Mouse (Mus musculus) inflammation-experienced regulatory T-cells, adult 6 months (primary cell): Measurements from ENCODE around the gene Lrrc4b. TPM values are rescaled to one million over a fixed set of nuclear protein-coding genes. Genes with fewer than 3 reads are reported as not detected.

Source experiments
- ATAC-seq: one replicate; pipeline ENCODE4 v1.8.0; 2017
- polyA plus RNA-seq, 3 experiments: library from polyadenylated mRNA; unstranded; fragments of 100-300 nt; shearing (Covaris generic); gene quantifications; one replicate each; pipeline ENCODE4 v1.2.1; 2017

Gene Lrrc4b
- polyA plus RNA-seq, 3 experiments from 2014 or later, result not detected

DNA sequence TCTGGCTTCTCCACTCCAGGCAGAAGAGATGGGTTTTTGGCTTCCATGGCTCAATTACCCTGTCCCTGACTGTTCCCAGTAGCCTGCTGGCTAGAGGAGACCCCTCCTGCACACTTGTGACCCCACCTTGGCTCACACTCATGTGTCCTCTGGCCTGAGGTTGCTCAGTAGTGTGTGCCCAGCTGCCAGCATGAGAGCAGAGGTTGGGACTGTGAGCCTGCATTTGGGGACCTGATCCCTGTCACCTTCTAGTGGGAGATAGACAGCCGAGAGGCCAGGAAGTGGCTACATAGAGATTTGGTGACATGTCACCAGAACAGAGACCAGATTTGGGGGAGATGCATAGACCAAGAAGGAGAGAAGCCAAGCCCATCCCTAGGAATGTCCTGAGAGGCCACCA lies 8.4 kb downstream of the Lrrc4b start:
- no peak for ATAC-seq

DNA sequence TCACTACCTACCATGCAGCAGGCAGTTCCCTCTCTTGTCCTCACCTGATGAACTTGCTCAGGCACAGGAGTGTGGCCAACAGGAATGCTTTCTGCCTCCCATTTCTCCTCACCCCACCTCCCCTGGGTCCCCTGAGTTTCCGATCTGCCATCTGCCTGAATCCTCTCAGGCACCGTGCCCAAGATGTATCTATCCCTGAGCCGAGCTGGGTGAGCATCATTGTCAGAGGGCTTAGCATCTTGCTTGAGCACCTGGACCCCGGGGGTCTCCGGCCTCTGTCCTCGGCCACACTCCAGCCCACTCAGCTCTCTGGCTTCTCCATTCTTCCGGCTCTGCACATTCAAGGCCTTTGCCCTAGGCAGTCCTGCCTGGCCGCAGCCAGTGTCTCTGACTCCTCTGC lies 9.1 kb downstream of the Lrrc4b start:
- no peak for ATAC-seq

DNA sequence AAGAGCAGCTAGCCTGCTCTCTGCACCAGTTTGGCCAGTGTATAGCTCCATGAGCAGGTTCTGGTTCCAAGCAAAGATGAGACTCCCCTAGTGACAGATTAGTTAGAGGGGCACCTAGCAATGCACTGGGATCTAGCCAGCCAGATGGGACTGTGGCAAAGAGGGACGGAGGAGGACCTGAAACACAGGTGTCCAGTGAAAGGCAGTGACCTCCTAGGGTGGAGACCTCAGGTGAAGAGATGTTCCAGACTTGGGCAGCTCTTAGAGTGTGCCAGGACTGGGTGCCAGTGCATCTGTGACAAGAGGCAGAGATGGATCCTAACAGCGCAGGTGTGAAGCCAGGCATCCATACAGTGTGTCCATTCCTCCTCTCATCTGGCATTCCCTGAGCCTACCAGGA lies 10.9 kb downstream of the Lrrc4b start:
- no peak for ATAC-seq

DNA sequence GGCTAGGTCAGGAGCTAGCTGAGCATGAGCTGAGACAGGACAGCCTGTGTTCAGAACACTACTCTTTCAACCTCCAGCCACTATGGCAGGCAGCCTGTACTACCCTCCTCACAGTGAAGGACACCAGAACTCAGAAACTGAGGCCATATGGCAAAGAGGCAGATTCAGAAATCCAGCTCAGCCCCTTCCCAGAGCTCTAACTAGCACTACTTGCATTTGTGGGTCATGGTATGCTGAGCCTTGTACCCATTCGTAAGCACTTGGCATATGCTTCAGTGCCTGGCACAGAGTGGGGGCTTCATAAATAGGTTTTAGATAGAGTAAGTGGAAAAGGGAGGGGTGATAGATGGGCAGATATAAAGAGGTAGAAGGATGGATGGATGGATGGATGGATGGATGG lies 11.7 kb downstream of the Lrrc4b start:
- ATAC-seq, result no peak

DNA sequence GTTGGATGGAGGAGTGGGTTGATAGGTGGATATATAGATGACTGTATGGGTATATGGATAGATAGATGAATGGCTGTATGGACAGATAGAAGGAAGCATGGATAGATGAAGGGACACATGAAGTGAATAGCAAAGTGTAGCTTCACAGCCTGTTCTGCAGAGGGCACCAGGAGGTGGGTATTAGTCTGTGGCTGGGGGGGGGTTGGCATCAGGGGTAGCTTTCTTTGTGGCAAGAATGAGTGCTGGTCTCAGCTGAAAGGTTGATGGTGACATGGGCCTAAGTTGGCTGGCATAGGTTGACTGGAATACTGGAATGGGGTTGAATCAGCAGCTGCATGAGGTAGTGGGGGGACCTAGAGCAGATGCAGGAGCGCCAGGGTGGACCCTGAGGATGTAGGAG lies 12.4 kb downstream of the Lrrc4b start:
- no peak for ATAC-seq

DNA sequence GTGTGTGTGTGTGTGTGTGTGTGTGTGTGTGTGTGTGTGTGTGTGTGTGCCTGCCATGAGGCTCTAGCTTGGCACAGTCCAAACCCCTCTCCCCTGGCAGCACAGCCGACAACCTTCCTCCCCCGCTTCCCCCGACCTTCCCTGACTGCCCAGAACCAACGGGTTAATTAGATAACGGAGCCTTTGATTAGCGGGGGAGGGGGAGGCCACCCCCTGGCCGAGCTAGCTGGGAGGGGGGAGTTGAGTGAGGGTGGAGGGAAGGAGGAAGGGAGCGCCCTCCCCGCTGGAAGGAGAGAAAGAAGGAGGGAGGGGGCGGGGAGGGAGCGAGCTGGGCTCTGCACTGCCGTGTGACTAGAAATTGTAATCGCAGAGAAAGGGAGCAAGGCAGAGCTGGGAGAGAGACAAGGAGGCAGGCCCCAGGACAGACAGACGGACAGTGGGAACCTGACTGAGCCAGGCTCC lies 12.9 kb downstream of the Lrrc4b start:
- no peak for ATAC-seq

DNA sequence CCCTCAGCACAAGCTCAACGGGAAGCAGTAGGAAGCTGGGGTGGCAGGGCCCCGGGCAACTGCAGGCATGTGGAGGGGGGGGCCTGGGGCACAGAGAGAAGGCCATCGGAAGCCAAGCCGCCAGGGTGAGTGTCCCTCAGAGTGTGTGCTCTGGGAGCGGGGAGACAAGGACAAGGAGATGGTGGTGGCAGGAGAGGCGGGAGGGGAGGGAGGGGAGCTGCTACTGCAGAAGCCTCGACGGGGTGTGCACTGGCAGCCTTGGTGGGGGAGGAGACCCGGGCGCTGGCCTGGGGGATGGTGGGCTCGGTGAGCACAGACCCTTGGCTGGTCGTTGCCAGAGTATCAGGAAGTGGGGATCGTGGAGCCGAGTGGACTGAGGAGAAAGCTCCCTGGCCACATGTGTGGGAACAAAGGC lies 13.6 kb downstream of the Lrrc4b start:
- no peak for ATAC-seq

DNA sequence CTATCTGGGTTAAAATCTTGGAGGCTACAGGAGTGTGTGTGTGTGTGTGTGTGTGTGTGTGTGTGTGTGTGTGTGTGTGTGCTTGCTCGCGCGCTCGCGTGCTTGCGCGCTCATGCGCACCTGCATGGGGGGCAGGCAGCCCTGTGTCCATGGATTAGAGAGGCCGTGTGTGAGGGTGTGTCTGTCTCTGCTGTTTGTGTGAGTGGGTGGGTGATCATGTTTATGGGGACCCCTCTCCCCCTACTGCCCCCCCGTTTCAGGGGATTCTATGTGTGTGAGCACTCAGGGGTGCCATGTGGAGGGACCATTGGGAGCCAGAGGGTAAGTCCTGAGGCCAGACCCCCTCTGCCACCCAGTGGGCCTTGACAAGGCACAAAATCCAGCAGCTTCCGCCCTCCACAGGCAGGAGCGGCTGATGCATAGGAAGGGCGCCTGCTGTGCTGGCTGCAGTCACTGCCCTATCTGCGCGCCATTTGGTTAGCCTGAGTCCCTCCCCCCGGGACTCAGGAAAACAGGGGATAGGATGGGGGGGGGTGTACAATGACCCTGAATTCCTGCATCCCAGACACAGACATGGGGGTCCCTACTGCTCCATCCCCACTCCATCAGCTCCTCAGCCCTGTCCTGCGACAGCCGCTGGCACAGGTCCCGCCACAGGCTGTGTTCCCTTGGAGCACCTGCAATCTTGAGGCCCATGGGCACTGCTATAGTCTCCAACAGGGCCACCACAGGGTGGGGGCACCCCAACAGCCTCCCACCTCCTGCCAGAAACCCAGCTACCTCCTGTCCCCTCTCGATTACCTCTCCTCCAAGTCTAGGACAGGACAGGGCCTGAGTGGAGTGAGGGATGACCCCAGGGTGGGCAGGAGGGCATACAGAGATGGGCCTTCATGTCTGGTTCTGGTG lies 14.7 kb downstream of the Lrrc4b start:
- no peak for ATAC-seq

DNA sequence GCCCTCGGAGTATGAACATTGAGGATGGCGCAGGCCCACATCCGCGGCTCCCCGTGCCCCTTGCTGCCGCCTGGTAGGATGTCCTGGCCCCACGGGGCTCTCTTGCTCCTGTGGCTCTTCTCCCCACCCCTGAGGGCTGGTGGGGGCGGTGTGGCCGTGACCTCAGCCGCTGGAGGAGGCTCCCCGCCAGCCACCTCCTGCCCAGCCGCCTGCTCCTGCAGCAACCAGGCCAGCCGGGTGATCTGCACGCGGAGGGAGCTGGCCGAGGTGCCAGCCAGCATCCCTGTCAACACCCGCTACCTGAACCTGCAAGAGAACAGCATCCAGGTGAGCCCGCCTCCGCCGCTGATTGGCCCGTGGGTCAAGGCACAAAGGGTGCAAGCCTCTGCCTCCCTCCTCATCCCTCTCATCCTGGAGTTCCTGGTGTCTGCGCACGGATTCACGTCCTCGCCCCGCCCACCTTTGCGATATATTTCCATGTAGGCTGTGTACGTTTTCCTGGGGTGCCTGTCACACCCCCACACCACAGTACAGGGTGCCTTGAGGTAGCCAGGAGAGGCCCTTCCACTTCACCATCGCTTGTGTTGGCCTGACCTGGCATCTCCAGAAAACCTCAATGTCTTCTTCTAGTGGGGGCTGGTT lies 16.2 kb downstream of the Lrrc4b start:
- ATAC-seq, result no peak

DNA sequence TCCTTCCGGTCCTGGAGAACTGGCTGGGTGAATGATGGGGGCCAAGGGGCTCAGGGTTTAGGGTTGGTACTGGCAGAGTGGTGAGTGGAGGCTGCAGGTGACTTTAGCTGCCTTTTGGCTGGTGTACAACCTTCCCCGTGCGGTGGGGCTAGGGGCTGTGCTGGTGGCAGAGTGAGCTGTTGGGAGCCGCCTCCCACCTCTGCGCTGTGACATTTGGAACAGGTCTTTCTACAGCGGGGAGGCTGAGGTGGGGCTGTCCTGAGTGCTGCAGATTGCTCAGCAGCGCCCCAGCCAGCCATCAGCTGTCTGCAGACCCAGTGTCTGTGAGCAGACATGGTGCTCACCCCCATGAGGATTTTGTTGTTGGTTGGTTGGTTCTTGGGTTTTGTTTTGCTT lies 16.7 kb downstream of the Lrrc4b start:
- ATAC-seq, result no peak

DNA sequence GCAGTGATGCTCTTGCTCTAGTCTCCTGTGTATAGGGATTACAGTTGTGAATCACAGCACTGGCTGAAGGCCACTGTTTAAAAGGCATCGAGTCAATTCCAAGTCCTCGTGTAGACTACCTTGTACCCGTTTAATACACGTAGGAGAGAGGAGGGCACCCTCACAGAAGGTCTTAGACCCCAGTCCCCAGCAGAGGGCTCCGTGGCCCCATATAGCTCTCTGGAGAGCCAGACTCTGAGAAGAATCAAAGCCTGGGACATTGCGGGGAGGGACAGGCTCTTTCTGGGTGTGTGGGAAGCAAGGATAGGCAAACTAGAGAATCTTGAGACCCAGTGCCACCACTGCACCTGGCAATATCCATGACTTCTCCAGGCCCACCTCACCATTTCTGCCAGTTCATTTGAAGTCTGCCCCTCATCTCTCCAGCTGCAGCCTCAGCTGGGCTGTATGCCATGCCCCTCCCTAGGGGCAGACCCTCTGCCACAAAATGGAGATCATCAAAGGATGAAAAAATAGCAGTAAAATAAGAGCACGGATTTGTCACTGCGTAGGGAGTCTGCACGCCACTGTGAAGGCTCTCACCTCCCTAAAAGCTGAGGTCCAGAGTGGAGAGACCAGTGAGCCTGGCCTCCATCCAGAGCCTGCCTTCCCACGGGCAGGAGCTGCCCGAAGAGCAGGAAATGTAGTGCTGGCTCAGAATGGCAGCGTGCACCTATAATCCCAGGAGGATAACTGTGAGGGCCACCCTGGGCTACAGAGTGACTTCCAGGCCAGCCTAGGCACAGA lies 17.4 kb downstream of the Lrrc4b start:
- no peak for ATAC-seq

DNA sequence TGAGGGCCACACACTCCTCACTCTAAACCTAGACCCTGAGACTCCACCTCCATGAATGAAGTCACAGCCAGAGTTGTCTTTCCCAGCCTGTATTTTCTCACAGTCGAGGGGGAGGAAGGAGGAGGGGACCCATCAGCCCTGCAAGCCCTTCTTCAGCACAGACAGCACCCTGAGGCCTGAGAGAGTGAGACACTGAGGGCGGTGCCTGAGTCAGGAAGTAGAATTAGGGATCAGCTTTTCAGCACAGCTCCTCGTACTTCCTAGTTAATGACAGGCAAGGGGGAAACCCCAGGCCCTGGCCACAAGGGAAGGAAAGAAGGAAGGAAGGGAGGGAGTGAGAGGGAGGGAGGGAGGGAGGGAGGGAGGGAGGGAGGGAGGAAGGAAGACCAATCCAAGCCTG lies 24.4 kb downstream of the Lrrc4b start:
- no peak for ATAC-seq

DNA sequence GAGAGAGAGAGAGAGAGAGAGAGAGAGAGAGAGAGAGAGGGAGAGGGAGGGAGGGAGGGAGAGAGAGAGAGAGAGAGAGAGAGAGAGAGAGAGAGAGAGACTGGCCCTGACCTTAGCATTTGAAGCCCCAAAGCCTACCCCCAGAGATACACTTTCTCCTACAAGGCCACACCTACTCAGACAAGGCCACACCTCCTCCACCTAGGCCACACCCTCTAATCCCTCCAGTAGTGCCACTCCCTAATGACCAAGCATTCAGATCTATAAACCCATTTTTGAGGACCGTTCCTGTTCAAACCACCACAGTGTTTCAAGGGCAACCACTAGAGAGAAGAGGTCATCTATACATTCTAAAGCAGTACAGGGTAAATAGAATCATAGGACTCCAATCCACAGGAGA lies 27.5 kb downstream of the Lrrc4b start:
- ATAC-seq, result no peak

DNA sequence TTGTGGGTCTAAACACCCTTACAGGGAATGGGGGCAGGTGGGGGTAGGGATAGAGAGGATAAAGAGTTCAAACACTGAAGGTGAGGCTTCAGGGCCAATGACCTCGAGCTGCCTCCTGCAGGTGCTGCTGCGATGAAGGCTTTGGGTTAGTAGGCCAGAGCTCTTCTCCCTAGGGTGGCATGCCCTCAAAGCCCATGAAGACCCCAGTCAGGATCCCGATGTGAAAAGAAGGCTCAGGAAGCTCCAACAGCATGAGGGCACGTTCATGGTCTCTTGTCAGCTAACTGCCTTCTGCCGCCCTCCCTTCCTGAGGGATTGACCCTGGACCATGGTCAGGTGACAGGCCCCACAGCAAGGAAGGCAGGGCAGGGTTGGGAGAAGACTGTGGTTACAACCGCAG lies 31.2 kb downstream of the Lrrc4b start:
- no peak for ATAC-seq

DNA sequence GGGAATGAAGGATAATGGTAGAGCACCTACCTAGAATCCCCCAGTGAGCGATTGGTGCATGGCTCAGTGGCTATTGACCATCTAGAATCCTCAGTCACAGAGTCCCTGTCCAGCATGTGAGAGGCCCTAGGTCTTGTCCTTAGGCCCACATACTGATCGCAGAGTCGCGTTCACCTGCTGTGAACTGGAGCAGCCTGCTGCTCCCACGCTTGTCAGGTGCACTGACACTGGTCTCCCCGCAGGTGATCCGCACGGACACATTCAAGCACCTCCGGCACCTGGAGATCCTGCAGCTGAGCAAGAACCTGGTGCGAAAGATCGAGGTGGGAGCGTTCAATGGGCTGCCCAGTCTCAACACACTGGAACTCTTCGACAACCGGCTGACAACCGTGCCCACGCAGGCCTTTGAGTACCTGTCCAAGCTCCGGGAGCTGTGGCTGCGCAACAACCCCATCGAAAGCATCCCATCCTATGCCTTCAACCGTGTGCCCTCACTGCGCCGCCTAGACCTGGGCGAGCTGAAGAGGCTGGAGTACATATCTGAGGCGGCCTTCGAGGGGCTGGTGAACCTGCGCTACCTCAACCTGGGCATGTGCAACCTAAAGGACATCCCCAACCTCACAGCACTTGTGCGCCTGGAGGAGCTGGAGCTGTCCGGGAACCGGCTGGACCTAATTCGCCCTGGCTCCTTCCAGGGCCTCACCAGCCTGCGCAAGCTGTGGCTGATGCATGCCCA lies 32.1 kb downstream of the Lrrc4b start:
- no peak for ATAC-seq

DNA sequence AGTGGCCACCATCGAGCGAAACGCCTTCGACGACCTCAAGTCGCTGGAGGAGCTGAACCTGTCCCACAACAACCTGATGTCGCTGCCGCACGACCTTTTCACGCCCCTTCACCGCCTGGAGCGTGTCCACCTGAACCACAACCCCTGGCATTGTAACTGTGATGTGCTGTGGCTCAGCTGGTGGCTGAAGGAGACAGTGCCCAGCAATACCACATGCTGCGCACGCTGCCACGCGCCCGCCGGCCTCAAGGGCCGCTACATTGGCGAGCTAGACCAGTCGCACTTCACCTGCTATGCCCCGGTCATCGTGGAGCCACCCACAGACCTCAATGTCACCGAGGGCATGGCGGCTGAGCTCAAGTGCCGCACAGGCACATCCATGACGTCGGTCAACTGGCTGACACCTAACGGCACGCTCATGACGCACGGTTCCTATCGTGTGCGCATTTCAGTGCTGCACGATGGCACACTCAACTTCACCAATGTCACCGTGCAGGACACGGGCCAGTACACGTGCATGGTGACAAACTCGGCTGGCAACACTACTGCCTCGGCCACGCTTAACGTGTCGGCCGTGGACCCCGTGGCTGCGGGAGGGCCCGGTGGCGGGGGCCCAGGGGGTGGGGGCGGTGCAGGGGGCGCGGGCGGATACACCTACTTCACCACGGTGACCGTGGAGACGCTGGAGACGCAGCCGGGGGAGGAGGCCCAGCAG lies 32.8 kb downstream of the Lrrc4b start:
- no peak for ATAC-seq

DNA sequence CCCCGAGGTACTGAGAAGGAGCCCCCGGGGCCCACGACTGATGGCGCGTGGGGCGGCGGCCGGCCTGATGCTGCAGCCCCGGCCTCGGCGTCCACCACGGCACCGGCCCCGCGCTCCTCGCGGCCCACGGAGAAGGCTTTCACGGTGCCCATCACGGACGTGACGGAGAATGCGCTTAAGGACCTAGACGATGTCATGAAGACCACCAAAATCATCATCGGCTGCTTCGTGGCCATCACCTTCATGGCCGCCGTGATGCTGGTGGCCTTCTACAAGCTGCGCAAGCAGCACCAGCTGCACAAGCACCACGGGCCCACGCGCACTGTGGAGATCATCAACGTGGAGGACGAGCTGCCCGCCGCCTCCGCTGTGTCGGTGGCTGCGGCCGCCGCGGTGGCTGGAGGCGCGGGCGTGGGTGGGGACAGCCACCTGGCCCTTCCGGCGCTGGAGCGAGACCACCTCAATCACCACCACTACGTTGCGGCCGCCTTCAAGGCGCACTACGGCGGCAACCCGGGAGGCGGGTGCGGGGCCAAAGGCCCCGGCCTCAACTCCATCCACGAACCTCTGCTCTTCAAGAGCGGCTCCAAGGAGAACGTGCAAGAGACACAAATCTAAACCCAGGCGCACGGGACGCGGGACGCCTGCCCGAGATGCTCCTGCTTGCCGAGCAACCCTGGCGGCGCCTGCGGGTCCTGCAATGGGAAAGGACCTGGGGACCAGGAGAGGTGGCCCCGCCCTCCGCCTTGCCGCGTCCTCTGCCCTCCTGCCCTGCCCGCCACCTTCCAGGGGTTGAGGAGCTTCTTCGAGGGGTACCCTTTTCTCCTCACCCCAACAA lies 33.6 kb downstream of the Lrrc4b start:
- ATAC-seq, result no peak

DNA sequence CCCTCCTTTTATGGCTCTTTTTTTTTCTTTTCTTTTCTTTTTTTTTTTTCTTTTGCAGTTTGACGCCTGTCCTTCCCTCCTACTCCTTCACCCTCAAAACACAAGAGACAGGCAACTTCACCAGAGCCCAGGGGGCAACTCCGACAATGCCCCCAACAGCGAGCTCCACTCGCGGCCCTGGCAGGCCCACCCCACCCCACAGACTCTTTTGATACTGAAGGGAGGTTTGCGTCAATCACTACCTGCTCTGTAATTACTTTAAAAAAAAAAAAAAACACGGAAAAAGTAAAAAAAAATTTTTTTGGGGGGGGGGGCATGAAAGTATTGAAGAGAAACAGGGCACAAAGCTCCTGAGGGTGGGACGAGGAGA lies 34.2 kb downstream of the Lrrc4b start:
- no peak for ATAC-seq

DNA sequence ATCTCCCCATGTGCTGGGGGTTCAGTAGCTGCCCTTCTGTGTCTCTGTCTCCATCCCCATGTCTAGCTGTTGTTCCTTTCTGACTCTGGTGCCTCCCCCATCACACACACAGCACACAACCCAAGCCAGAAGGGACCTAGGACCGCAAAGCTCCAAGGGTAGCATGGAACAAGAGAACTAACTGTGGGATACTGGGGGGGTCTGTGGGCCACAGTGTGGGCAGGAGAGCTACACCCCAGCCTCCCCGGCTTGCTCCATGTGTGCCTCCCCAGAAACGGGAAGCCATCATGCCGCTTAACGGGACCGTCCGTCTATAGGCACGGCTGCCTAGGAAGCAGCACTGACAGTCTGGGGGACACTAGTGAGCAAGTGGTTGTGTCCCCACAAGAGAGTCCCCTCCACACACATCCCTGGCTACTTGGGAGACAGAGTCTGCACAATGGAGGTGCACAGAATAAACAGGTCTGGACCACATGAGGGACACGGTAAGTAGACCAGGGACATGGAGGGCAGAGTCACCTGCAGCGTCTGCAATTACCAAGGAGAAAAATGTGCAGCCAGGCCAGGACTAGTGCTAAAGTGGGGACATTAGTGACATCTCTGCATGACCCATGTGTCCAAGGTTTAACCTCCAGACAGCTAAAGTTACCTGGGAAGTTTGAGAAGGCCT lies 34.9 kb downstream of the Lrrc4b start:
- no peak for ATAC-seq

DNA sequence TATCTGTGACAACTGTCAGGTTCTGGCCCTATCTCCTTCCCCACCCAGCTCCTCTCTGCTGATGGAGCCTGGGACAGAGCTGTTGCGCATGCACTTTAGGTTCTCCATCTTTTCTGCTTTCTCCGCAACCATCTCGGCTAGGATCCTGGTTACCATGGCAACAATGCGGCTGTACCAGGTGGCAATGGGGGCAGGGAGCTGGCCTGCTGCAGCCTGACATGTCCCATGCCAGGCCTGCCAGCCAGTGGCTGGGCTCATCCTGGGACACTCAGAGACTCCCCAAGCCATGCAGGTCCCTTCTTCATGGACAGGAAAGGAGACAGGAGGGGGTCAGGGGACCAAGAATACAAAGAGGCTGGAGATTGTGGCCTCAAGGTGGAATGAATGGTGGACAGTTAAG lies 35.7 kb downstream of the Lrrc4b start:
- no peak for ATAC-seq

DNA sequence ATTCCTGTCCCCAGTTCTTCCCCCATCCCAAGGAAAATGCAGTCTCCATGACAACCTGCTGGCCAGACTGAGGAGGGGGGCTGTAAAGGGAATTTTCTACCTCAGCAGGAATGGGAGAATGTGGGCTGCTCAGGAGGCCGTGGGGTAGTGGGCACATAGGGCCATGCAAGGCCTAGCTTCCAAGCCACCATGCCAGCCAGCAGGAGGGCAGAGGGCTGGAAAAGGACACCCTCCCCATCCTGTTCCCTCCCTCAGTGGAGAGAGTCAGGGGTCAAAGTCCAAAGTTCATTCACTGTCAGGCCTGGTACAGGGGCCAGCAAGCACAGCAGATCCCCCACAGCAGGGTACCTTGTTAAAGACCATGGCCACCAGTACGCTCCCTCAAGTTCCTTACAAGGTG lies 36.3 kb downstream of the Lrrc4b start, which contains the start of gene Aspdh:
Gene Aspdh (plus strand): TSS at position 281 of the 400 bp plus-strand sequence.
- ATAC-seq, result no peak
